Mouse (Mus musculus) lung, embryonic 16.5 days (tissue): ENCODE results near the gene Tm9sf2. TPM values are rescaled to one million over a fixed set of nuclear protein-coding genes. Genes with fewer than 3 reads are reported as not detected.

Experiments
- ATAC-seq: fragments of 200-750 bp; cut with Nextera tagmentation; 2 replicates; pipeline ENCODE4 v1.8.0; 2017; ENCODE audit warnings: low read depth, mild to moderate bottlenecking, moderate library complexity
- H3K27ac ChIP-seq: fragments of 300-500 bp; sonication (generic); 2 replicates; pipeline ENCODE4 v1.5.1; 2014; ENCODE audit warnings: mild to moderate bottlenecking, control low read depth, low read length
- H3K27me3 ChIP-seq: fragments of 300-500 bp; sonication (generic); 2 replicates; pipeline ENCODE4 v1.6.1; 2014; ENCODE audit warnings: low read depth, low read length, mixed read lengths; ENCODE audit not compliant: control insufficient read depth, insufficient read depth
- H3K36me3 ChIP-seq: fragments of 300-500 bp; sonication (generic); 2 replicates; pipeline ENCODE4 v1.6.1; 2014; ENCODE audit warnings: low read length; ENCODE audit not compliant: control insufficient read depth, insufficient read depth
- H3K4me1 ChIP-seq: fragments of 300-500 bp; sonication (generic); replicated peaks from 2 replicates; pipeline ENCODE4 v1.6.1; 2014; ENCODE audit warnings: low read length, mixed read lengths; ENCODE audit not compliant: control insufficient read depth, insufficient read depth
- H3K4me2 ChIP-seq: fragments of 300-500 bp; sonication (generic); 2 replicates; pipeline ENCODE4 v1.6.1; 2014; ENCODE audit warnings: low read depth, low read length, control low read depth
- H3K4me3 ChIP-seq: fragments of 300-500 bp; sonication (generic); 2 replicates; pipeline ENCODE4 v1.5.1; 2014; ENCODE audit warnings: mild to moderate bottlenecking, low read length, control low read depth
- H3K9ac ChIP-seq: fragments of 300-500 bp; sonication (generic); 2 replicates; pipeline ENCODE4 v1.6.1; 2014; ENCODE audit warnings: low read length, control low read depth
- H3K9me3 ChIP-seq: fragments of 300-500 bp; sonication (generic); 2 replicates; pipeline ENCODE4 v1.6.1; 2016; ENCODE audit warnings: low read length; ENCODE audit not compliant: control insufficient read depth
- WGBS: fragments of 180-500 bp; shearing (Covaris S2); extraction: QIAGEN DNeasy Blood & Tissue Kit; methylation state at CpG from one replicate; pipeline ENCODE4 v1.1.7; 2014; 5-methylcytosine and 5-hydroxymethylcytosine counted together
- polyA plus RNA-seq: library from polyadenylated mRNA; unstranded; fragments of >200 nt; fragmentation: Nextera tagmentation; extraction: Ambion mirVana; gene quantifications from 2 replicates; pipeline ENCODE4 v1.2.1, GENCODE M21; 2015

The Tm9sf2 gene
- polyA plus RNA-seq, 1 experiment from 2014 or later, result 186 TPM

DNA sequence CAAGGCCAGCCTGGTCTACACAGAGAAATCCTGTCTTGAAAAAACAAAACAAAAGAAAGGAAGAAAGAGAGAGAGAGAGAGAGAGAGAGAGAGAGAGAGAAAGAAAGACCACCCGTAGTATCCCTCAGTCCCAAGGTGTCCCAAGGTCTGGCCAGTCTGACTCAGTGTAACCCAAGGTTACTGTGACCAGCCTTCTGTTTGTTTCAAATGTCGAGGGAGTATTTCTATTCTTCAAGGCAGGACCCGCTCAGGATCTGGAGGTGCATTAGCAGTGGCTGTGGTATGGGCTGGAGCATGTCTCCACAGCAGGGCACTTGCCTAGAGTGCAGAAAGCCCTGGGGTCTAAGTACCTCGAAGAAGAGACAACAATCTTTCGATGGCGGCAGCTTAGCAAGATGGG, 90.0 kb downstream of the Tm9sf2 start:
- WGBS, result 76% methylated on average over 6 of the region's 6 CpGs
- no peak for ATAC-seq
- no peaks in the 10 kb centered on the region for H3K4me1 ChIP-seq
- H3K36me3 ChIP-seq, result no peaks in the 10 kb centered on the region
- no peak overlapping the region for H3K27ac ChIP-seq
- H3K4me2 ChIP-seq, result no peak overlapping the region
- H3K27me3 ChIP-seq, result no peaks in the 10 kb centered on the region
- peaks cover 4% of the 10 kb centered on the region; the same call in 1 of the 2 replicates for H3K9me3 ChIP-seq
- no peak overlapping the region for H3K4me3 ChIP-seq
- no peak overlapping the region for H3K9ac ChIP-seq

DNA sequence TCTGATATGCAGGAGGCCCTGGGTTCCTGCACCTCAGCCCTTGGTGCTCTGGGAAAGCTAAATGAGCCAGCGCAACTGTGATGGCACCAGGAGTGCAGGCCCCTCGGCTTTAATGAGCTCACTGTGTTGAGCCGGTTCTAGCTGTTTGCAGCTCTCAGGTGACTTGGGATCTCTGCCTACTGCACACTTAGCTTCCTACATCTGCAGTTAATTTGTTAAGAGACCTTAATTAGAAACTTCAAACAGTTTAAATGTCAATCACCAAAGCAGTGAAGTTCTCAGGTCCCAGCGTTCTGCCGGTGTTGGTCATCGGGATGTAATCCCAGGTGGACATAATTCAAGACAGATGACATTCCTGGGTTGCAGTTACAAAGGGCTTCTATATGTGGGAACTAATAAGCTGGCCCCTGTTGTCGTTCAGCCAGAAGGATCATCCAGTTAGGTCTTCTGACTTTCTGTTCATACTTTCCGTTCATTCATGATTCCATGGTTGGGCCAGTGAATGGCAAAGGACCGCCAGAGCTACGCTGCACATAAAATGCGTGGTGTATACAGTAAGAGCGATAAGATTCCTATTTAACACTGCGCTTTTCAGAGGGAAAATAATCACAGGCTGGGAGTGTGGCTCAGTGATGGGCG, 93.5 kb downstream of the Tm9sf2 start:
- H3K4me2 ChIP-seq, result no peak overlapping the region
- H3K4me1 ChIP-seq, result no peaks in the 10 kb centered on the region
- H3K36me3 ChIP-seq, result no peaks in the 10 kb centered on the region
- H3K27ac ChIP-seq, result no peak overlapping the region
- no peak overlapping the region for H3K9ac ChIP-seq
- no peak for ATAC-seq
- no peak overlapping the region for H3K4me3 ChIP-seq
- WGBS, result 75% methylated on average over 14 of the region's 14 CpGs
- H3K9me3 ChIP-seq, result no peaks in the 10 kb centered on the region
- no peaks in the 10 kb centered on the region for H3K27me3 ChIP-seq

DNA sequence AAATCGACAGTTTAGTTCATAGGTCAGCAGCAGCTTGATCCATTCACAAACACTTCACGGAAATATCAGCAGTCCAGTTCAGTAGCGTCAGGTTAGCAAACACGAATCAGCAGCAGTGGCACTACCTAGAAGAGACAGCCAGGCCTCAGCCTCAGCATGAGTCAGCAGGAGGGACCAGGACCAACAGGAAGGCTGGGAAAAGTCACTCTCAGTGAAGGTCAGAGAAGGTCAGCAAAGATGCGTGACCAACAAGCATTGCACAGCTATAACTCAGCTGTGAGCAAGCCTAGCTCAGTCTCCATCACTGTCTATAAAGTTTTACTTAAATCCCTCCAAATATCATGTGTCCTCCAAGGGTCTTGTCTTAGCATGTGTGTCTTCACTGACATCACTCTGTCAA, 102.3 kb downstream of the Tm9sf2 start:
- no peaks in the 10 kb centered on the region for H3K36me3 ChIP-seq
- ATAC-seq, result no peak

More for the DNA sequence above, 102.3 kb downstream of the Tm9sf2 start:
- no peak overlapping the region for H3K9ac ChIP-seq
- H3K4me3 ChIP-seq, result no peak overlapping the region
- H3K27ac ChIP-seq, result no peak overlapping the region
- no peaks in the 10 kb centered on the region for H3K4me1 ChIP-seq
- 40% methylated on average over 5 of the region's 5 CpGs for WGBS
- H3K9me3 ChIP-seq, result no peaks in the 10 kb centered on the region
- no peaks in the 10 kb centered on the region for H3K27me3 ChIP-seq
- no peak overlapping the region for H3K4me2 ChIP-seq

Other genes with a start within 250 kb of the Tm9sf2 start
- gene Ubac2, start 228.4 kb upstream of the Tm9sf2 start, polyA plus RNA-seq, result 54.4 and 56.9 TPM in 2 replicates
- gene Gpr18, start 191.3 kb upstream of the Tm9sf2 start, polyA plus RNA-seq, result 0.23 and 0.36 TPM in 2 replicates
- gene Gpr183, start 141.8 kb upstream of the Tm9sf2 start, polyA plus RNA-seq, result 2.3 and 2.7 TPM in 2 replicates
- not detected in 2 replicates for gene Timm8a2, start 72.4 kb upstream of the Tm9sf2 start, polyA plus RNA-seq
- gene Clybl, start 74.7 kb downstream of the Tm9sf2 start, polyA plus RNA-seq, result 22.3 and 22.4 TPM in 2 replicates